Mouse (Mus musculus) brain, embryonic 14.5 days (tissue): ENCODE data around the gene Phlpp2.

Source experiments
- CTCF ChIP-seq: fragments of 200-500 bp; IDR thresholded peaks from 2 replicates; pipeline ENCODE4 v1.5.1; 2012; ENCODE audit warnings: inconsistent platforms, mild to moderate bottlenecking, moderate library complexity, borderline replicate concordance; ENCODE audit not compliant: insufficient read depth, insufficient read length; ENCODE audit errors: extremely low read depth
- POLR2A ChIP-seq: fragments of 200-500 bp; IDR thresholded peaks from 2 replicates; pipeline ENCODE4 v1.6.1; 2012; ENCODE audit warnings: mild to moderate bottlenecking, inconsistent platforms, borderline replicate concordance; ENCODE audit not compliant: poor library complexity, insufficient read depth, insufficient read length, severe bottlenecking; ENCODE audit errors: extremely low read depth

DNA sequence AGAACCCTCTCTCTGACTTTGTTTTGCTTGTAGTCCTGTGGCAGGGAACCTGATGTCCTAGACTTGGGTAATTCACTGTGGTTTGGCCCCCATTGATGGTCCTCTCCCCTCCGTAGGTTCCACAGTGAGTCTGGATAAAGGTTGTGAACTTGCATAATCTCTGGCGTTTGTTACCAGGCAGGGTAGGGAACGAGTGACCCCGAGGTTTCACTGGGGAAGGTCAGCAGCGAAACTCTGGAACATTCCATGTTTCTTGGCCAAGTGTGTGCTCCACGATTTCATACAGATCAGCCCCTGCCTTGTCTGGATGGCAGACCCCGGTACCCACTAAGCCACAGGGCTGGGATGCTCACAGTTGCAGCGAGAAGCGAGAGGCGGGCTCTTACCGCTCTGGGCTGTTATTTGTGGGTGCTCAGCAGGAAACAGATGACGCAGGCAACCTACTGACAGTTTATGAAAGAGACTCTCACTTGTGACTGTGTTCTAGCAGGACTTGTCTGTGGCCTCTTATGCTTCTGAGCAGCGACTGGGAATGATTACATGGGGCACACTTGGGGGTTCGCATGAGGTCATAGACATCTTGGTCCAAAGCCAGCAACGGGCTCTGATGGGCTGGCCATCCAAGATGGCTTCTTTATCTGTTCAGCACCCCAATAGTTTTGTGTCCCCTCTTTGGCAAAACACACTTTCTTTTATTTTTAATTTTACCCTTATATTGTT is 114.2 kb downstream of the Phlpp2 start:
- TF ChIP-seq CTCF (no peak), POLR2A (no peak)
